Mouse (Mus musculus): ENCODE data around the gene Srsf10. TPM values are rescaled to one million over a fixed set of nuclear protein-coding genes. Genes with fewer than 3 reads are reported as not detected.
A peak's percentile ranks its signal among the peaks of the same experiment; 100 is the strongest.

Srsf10 gene
- 183 and 190 TPM in 2 replicates for polyA plus RNA-seq (2015; fragmentation: Nextera tagmentation; extraction: Ambion mirVana)

DNA sequence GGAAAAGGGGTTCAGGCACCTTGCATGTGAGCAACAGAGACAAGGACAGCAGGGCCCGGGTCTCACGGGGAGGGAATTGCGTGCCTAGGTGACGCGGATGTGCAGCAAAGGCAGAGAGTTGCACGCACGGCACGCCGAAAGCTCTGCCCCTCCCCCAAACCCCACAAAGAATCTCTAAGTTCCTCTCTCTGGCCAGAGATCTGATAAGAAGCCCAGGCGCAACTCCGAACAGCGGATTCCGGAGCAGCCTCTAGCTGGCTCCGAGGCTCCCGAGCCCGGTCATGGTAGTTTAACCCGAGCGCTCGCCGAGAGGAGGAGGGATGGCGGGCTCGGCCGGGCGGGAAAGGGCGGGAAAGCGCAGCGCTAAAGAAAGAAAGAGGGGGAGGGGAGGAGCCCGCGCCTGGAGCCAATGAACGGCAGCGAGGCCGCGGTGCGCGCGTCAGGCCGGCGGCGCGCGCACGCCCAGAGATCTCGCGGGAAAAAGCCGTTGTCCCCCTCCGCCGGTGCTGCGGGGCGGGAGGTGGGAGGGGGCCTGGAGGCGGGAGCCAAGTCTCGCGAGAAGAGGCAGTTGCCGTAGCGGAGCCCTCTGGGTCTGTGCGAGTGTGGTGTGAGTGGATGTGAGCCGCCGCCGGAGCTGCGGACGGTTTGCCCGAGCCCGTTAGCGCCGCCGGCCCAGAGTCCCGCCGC, at the start of gene Srsf10:
Srsf10 (plus strand) TSS at position 212 of the 687 bp plus-strand sequence.
- peak within 1 kb of the TSS; percentile 95 for H3K27ac ChIP-seq
- H3K4me1 ChIP-seq: peaks cover 51% of the 10 kb centered on the region
- no peaks in the 10 kb centered on the region for H3K9me3 ChIP-seq
- no peaks in the 10 kb centered on the region for H3K36me3 ChIP-seq (replicated peaks)
- H3K4me2 ChIP-seq: peak within 1 kb of the TSS; percentile 84
- peak within 1 kb of the TSS; percentile 97 for H3K9ac ChIP-seq
- H3K27me3 ChIP-seq (replicated peaks): no peaks in the 10 kb centered on the region
- WGBS: under 1% methylated on average over 63 of the region's 67 CpGs
- ATAC-seq (replicated peaks): peak; percentile 96
- peak within 1 kb of the TSS; percentile 83 for H3K4me3 ChIP-seq

DNA sequence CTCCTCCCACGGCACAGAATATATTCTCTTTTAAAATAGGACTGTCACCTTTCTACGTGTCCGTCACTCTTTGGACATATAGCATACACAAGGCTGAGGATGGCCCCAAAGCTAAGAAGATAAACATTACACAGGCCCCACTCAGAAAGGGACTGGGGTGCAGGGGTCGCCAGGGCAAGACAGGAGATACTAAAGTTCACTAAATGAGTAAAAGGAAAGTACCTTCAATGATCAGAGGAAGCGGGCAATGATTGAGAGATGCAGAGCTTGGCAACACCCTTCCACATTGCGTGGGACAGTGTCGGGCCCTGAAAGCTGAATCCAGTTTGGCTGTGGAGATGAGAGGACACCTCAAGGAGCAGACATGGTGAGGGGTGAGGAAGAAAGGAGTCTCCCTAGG, 40.7 kb upstream of the Srsf10 start:
- no peak for ATAC-seq (replicated peaks)
- 84% methylated on average over 7 of the region's 7 CpGs for WGBS
- Histone ChIP-seq H3K27ac (no peak overlapping the region), H3K4me1 (no peaks in the 10 kb centered on the region), H3K27me3 (replicated peaks) (no peaks in the 10 kb centered on the region), H3K9ac (no peak overlapping the region), H3K4me2 (no peak overlapping the region), H3K4me3 (no peak overlapping the region), H3K9me3 (no peaks in the 10 kb centered on the region), H3K36me3 (replicated peaks) (no peaks in the 10 kb centered on the region)

DNA sequence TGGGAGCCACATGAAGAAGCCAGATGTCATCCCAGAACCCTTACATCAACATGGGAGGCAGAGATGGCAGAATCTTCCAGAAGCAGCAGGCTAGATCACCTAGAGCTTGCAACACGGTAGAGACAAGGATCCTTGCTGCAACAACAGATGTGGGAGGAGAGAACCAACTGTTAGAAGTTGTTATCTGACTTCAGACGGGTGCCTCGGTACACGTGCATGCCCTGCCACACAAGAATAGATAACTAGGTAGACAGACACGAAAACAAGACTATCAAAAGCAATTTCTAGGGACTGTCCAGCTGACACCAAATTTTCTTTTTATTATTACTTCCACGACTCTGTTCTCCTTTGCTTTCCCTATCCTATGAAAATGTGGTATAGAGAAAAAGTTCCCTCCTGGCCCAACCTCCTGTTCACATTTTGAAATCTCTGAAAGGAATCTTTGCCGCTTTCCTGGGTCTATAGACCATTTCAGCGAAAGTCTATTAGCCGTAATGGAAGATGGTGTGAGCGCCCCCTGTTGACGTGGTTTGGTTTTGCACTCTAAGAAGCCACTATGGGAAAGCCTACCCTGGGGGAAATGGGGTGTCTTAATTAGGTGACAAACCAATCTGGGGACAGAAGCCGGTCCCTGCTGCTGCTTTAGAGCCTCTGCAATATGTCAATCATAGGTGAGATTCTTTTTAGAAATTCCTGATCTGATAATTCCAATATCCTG, 38.5 kb upstream of the Srsf10 start:
- ATAC-seq (replicated peaks): no peak
- Histone ChIP-seq H3K27ac (no peak overlapping the region), H3K9ac (no peak overlapping the region), H3K4me2 (no peak overlapping the region), H3K27me3 (replicated peaks) (no peaks in the 10 kb centered on the region), H3K36me3 (replicated peaks) (no peaks in the 10 kb centered on the region), H3K9me3 (no peaks in the 10 kb centered on the region), H3K4me3 (no peak overlapping the region), H3K4me1 (no peaks in the 10 kb centered on the region)
- WGBS: 50% methylated on average over 12 of the region's 12 CpGs

DNA sequence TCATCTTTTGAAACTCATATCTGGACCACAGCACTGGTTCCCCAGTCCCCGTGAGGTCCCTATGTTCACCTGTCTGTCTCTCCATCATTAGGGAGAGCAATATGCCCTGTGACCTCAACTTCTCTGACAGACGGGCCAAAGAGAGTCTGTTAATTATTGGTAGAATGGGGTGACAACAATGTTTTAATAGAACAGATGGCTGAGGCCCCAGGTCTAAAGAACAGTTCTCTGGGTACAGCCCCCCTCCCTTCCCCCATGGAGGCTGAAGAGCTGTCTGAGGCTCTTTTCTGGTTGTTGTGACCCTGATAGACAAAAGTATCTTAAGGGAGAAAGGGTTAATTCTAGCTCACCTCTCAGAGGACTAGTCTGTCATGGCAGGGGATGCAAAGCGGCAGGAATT, 37.2 kb upstream of the Srsf10 start:
- H3K4me2 ChIP-seq: no peak overlapping the region
- H3K9me3 ChIP-seq: no peaks in the 10 kb centered on the region
- H3K36me3 ChIP-seq (replicated peaks): no peaks in the 10 kb centered on the region
- H3K27me3 ChIP-seq (replicated peaks): no peaks in the 10 kb centered on the region
- no peaks in the 10 kb centered on the region for H3K4me1 ChIP-seq
- H3K27ac ChIP-seq: no peak overlapping the region
- ATAC-seq (replicated peaks): no peak
- H3K9ac ChIP-seq: no peak overlapping the region
- no peak overlapping the region for H3K4me3 ChIP-seq
- 93% methylated on average over 3 of the region's 3 CpGs for WGBS

DNA sequence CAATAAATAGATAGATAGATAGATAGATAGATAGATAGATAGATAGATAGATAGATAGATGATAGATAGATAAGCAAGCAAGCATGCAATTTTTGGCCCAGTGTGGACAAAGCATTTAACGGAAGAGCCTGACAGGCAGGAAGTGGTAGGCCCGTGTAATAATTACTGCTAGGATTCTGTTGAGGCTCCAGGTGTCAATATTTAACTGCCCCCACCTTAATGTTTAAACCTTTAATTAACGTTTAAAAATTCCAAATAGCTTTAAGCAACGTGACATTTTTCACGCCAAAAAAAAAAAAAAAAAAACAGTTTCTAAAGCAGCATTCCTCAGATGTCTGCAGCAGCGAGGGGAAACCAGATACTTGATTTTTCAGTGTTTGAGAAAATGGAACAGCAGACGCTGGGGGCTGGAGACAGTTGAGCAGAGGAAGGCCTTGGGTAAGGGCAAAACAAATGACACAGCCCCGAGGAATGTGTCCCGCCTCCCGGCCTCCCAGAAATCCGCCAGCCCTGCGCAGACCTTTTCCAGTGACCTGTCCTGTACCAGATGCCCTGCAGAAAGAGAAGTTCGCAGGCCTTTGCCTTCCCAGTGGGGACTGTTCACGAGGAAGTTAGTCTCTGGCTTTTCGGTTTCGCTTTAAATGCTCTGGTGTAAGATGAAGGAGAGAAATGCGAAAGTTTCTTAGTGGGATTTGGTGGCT, 35.6 kb upstream of the Srsf10 start:
- no peaks in the 10 kb centered on the region for H3K4me1 ChIP-seq
- ATAC-seq (replicated peaks): no peak

DNA sequence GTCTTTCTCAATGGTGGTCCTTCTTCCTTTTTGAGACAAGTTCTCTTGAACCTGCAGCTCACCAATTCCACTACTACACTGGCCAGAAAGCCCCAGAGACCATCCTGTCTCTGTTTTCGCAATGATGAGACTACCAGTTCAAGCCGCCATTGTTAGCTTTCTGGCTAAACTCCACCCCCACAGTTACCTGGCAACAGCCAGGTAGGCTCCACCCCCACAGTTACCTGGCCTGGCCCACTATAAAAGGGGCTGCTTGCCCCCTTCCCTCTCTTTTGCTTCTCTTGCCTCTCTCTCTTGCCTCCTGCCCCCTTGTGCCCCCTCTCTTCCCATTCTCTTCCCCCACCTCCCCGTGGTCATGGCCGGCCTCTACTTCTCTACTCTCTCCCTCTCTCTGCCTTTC, 33.8 kb upstream of the Srsf10 start:
- H3K27me3 ChIP-seq (replicated peaks): no peaks in the 10 kb centered on the region
- no peak overlapping the region for H3K9ac ChIP-seq
- H3K9me3 ChIP-seq: no peaks in the 10 kb centered on the region
- H3K4me2 ChIP-seq: no peak overlapping the region
- H3K36me3 ChIP-seq (replicated peaks): no peaks in the 10 kb centered on the region
- no peak overlapping the region for H3K4me3 ChIP-seq
- H3K4me1 ChIP-seq: no peaks in the 10 kb centered on the region
- no peak for ATAC-seq (replicated peaks)
- no peak overlapping the region for H3K27ac ChIP-seq
- 85% methylated on average over 4 of the region's 4 CpGs for WGBS

More for the DNA sequence above, 35.6 kb upstream of the Srsf10 start:
- Histone ChIP-seq H3K4me3 (no peak overlapping the region), H3K27me3 (replicated peaks) (no peaks in the 10 kb centered on the region), H3K9me3 (no peaks in the 10 kb centered on the region), H3K4me2 (no peak overlapping the region), H3K27ac (no peak overlapping the region), H3K36me3 (replicated peaks) (no peaks in the 10 kb centered on the region), H3K9ac (no peak overlapping the region)
- 80% methylated on average over 17 of the region's 17 CpGs for WGBS

DNA sequence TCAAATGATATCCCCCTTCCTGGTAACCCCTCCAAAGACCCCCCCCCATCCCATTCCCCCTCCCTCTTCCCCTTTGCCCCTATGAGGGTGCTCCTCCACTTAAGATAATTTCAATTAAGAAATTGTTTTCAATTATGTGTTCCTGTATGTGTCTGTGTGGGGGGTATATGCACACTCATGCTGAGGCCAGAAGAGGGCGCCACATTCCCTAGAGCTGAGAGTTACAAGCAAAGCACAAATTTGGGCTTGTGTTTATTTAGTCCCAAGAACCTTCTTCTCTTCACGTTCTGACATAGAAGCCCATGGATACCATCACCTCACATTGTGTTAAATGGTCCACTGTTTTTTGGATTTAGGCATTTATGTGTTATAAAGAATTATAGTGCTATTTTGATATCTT, 32.2 kb upstream of the Srsf10 start:
- Histone ChIP-seq H3K27ac (no peak overlapping the region), H3K4me2 (no peak overlapping the region), H3K9me3 (no peaks in the 10 kb centered on the region), H3K9ac (no peak overlapping the region), H3K4me1 (peaks cover under 1% of the 10 kb centered on the region), H3K4me3 (no peak overlapping the region), H3K36me3 (replicated peaks) (no peaks in the 10 kb centered on the region), H3K27me3 (replicated peaks) (no peaks in the 10 kb centered on the region)
- 72% methylated on average over 2 of the region's 2 CpGs for WGBS
- ATAC-seq (replicated peaks): no peak

DNA sequence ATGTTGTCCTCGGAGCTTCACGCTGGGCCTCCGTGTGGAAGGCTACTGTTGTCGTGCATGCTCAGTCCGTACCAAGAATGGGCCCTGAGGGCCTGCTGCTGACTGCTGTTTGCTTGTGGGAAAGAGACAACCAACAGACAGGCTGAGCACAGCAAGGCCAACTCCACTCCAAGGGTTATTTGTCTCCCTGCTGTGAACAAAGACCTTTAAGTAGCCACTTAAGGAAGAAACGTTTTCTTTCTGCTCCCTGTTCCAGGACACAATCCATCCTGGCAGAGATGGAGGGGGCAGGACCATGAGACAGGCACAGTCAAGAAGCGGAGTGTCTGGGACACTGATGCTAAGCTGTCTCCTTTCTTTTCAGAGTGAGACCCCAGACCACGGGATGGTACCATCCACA, 31.3 kb upstream of the Srsf10 start:
- ATAC-seq (replicated peaks): no peak
- H3K36me3 ChIP-seq (replicated peaks): no peaks in the 10 kb centered on the region

DNA sequence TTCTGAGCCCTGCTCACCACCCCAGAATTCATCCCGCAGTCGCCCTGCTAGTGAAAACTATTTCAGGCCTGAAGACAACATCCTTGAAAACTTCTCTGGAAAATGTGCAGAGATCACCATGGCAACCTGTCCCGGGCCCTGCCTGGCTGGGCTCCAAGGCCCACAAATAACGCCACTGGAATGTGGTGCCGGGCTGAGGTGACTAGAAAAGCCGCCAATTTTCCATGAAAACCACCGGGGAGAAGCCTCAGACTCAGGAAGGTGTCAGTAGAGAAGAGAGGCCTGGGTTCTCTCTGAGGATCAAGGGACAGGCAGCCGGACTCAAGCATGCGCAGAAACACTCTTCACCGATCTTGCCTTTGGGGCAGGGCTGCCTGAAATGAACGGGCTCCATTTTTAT, 27.1 kb upstream of the Srsf10 start:
- H3K36me3 ChIP-seq (replicated peaks): no peaks in the 10 kb centered on the region
- ATAC-seq (replicated peaks): no peak
- H3K9me3 ChIP-seq: no peaks in the 10 kb centered on the region
- WGBS: 15% methylated on average over 11 of the region's 11 CpGs
- no peaks in the 10 kb centered on the region for H3K27me3 ChIP-seq (replicated peaks)
- peaks cover 16% of the 10 kb centered on the region for H3K4me1 ChIP-seq
- peak overlapping the region; percentile 61 for H3K27ac ChIP-seq
- H3K9ac ChIP-seq: no peak overlapping the region
- H3K4me3 ChIP-seq: no peak overlapping the region
- H3K4me2 ChIP-seq: 0 out of 2 replicates have a peak overlapping the region, but pooled peaks have one; percentile 28

More for the DNA sequence above, 31.3 kb upstream of the Srsf10 start:
- Histone ChIP-seq H3K4me1 (peaks cover 9% of the 10 kb centered on the region), H3K9ac (no peak overlapping the region), H3K9me3 (no peaks in the 10 kb centered on the region), H3K27ac (no peak overlapping the region), H3K4me2 (no peak overlapping the region), H3K4me3 (no peak overlapping the region), H3K27me3 (replicated peaks) (no peaks in the 10 kb centered on the region)
- 44% methylated on average over 8 of the region's 8 CpGs for WGBS

DNA sequence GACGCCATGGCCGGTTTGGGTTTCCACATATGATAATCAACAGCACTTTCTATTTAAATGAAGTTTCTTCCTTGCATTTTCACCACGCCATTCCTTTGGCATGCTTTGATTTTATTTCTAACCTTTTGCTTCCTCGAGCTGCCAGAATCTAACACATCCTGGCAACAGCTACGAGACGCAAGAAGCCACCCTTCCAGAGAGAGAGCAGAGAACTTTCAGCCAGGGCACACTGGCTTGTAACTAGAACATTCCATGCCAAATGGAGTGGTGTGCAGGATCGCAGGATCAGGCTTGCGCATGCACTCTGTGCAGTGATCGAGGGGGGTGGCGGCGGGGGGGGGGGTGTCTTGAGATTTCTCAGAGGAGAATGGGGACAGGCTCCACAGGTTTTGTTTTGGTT, 23.5 kb upstream of the Srsf10 start:
- Histone ChIP-seq H3K4me2 (no peak overlapping the region), H3K9ac (no peak overlapping the region), H3K27ac (0 out of 2 replicates have a peak overlapping the region, but pooled peaks have one; percentile 82), H3K36me3 (replicated peaks) (no peaks in the 10 kb centered on the region), H3K4me1 (peaks cover 24% of the 10 kb centered on the region), H3K9me3 (no peaks in the 10 kb centered on the region), H3K27me3 (replicated peaks) (no peaks in the 10 kb centered on the region), H3K4me3 (no peak overlapping the region)
- no peak for ATAC-seq (replicated peaks)
- WGBS: 79% methylated on average over 11 of the region's 11 CpGs

DNA sequence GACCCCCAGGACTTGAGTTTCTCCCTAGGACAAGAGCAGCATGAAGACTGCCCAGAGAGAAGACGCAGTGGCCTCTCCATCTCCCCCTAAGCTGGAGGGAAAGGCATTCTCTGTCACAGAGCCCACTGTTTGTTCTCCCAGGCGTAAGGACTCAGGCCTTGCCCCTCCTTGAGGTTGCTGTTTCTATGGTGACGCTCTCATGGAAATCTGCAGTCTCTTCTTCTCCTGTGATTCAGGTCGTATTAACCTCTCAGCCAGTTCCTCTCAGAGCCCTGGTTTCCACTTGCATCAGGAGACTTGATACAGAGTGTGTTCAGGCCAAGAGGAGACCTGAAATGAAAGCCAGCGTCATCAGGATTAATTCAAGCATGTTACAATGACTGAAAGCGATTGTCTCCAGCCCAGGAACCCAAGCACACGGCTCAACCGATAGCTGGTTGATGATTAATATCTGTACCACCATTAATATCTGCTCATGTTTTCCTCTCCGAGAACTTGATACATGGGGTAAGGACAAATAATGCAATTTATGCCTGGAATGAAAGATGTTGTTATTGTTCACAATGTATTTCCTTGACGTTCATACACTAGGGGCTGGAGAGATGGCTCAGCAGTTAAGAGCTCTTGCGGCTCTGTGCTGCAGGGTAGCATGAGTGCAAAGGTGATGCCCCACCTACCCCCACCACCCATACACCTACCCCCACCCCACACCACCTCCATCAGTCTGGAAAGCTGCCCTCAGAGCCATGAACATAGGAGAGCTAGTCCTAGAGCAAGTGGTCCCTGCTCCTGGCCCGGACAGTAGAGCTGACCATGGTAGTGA, 22.0 kb upstream of the Srsf10 start:
- no peak overlapping the region for H3K9ac ChIP-seq
- no peak overlapping the region; the same call in 1 of the 2 replicates for H3K4me2 ChIP-seq
- WGBS: 36% methylated on average over 12 of the region's 12 CpGs
- peak overlapping the region; percentile 82 for H3K27ac ChIP-seq
- no peaks in the 10 kb centered on the region for H3K9me3 ChIP-seq
- no peaks in the 10 kb centered on the region for H3K36me3 ChIP-seq (replicated peaks)
- H3K27me3 ChIP-seq (replicated peaks): no peaks in the 10 kb centered on the region
- peak; percentile 78 for ATAC-seq (replicated peaks)
- H3K4me1 ChIP-seq: peaks cover 21% of the 10 kb centered on the region
- H3K4me3 ChIP-seq: no peak overlapping the region
